Mouse (Mus musculus) stomach, embryonic 14.5 days (tissue): ENCODE results near the gene Lama1. TPM values are rescaled to one million over a fixed set of nuclear protein-coding genes. Genes with fewer than 3 reads are reported as not detected.
"Not testable (repeated sequence)": the region's sequence is repeated elsewhere in the genome, so short reads cannot be mapped to it uniquely, and the experiment has no call there.

Experiments
- ATAC-seq: fragments of 200-750 bp; cut with Nextera tagmentation; 2 replicates; pipeline ENCODE4 v1.8.0; 2017; ENCODE audit warnings: low read depth, moderate TSS enrichment; ENCODE audit not compliant: insufficient number of reproducible peaks, insufficient read depth, low FRiP score
- H3K27ac ChIP-seq: fragments of 300-500 bp; sonication (generic); 2 replicates; pipeline ENCODE4 v1.5.1; 2014; ENCODE audit warnings: mild to moderate bottlenecking, low read length, moderate library complexity, mixed read lengths
- H3K27me3 ChIP-seq: fragments of 300-500 bp; sonication (generic); 2 replicates; pipeline ENCODE4 v1.6.1; 2014; ENCODE audit warnings: low read length, control low read depth, mixed read lengths; ENCODE audit not compliant: control insufficient read depth, insufficient read depth
- H3K36me3 ChIP-seq: fragments of 300-500 bp; sonication (generic); 2 replicates; pipeline ENCODE4 v1.6.1; 2014; ENCODE audit warnings: mild to moderate bottlenecking, control low read depth, low read length, moderate library complexity, mixed read lengths; ENCODE audit not compliant: control insufficient read depth, insufficient read depth
- H3K4me1 ChIP-seq: fragments of 300-500 bp; sonication (generic); 2 replicates; pipeline ENCODE4 v1.6.1; 2014; ENCODE audit warnings: low read length, control low read depth, mixed read lengths; ENCODE audit not compliant: control insufficient read depth, insufficient read depth
- H3K4me2 ChIP-seq: fragments of 300-500 bp; sonication (generic); replicated peaks from 2 replicates; pipeline ENCODE4 v1.6.1; 2014; ENCODE audit warnings: low read depth, low read length, control low read depth
- H3K4me3 ChIP-seq: fragments of 300-500 bp; sonication (generic); 2 replicates; pipeline ENCODE4 v1.5.1; 2014; ENCODE audit warnings: low read depth, low read length, control low read depth
- H3K9ac ChIP-seq: fragments of 300-500 bp; sonication (generic); replicated peaks from 2 replicates; pipeline ENCODE4 v1.6.1; 2014; ENCODE audit warnings: low read depth, mild to moderate bottlenecking, control low read depth, low read length, moderate library complexity, mixed read lengths
- H3K9me3 ChIP-seq: fragments of 300-500 bp; sonication (generic); 2 replicates; pipeline ENCODE4 v1.6.1; 2016; ENCODE audit warnings: low read depth, low read length, control low read depth; ENCODE audit not compliant: control insufficient read depth
- WGBS: fragments of 180-500 bp; shearing (Covaris S2); extraction: QIAGEN DNeasy Blood & Tissue Kit; methylation state at CpG from one replicate; pipeline ENCODE4 v1.1.7; 2014; 5-methylcytosine and 5-hydroxymethylcytosine counted together
- polyA plus RNA-seq: library from polyadenylated mRNA; unstranded; fragments of >200 nt; fragmentation: Nextera tagmentation; extraction: Ambion mirVana; gene quantifications from 2 replicates; pipeline ENCODE4 v1.2.1, GENCODE M21; 2014

The Lama1 gene
- polyA plus RNA-seq, 1 experiment from 2014 or later: 9.7 TPM

GRCm38 (mm10) chr17:67741229-67741628, 44.2 kb downstream of the Lama1 start:
- ATAC-seq, H3K27ac ChIP-seq, H3K9ac ChIP-seq, H3K36me3 ChIP-seq, H3K27me3 ChIP-seq, H3K9me3 ChIP-seq, H3K4me2 ChIP-seq, H3K4me1 ChIP-seq, H3K4me3 ChIP-seq: not testable (repeated sequence)

GRCm38 (mm10) chr17:67764167-67764871, 67.3 kb downstream of the Lama1 start:
- Histone ChIP-seq H3K9me3 (no peaks in the 10 kb centered on the region), H3K4me2 (no peak overlapping the region), H3K36me3 (no peaks in the 10 kb centered on the region; the same call in 1 of the 2 replicates), H3K27ac (no peak overlapping the region), H3K4me1 (no peaks in the 10 kb centered on the region), H3K27me3 (no peaks in the 10 kb centered on the region), H3K9ac (no peak overlapping the region), H3K4me3 (no peak overlapping the region)
- 87% methylated on average over 9 of the region's 9 CpGs for WGBS
- ATAC-seq: no peak

GRCm38 (mm10) chr17:67773608-67774007, 76.5 kb downstream of the Lama1 start:
- no peak for ATAC-seq
- H3K27ac ChIP-seq: no peak overlapping the region
- H3K27me3 ChIP-seq: no peaks in the 10 kb centered on the region
- WGBS: 70% methylated on average over 8 of the region's 8 CpGs
- no peak overlapping the region for H3K4me3 ChIP-seq
- no peak overlapping the region for H3K4me2 ChIP-seq
- H3K9me3 ChIP-seq: no peaks in the 10 kb centered on the region
- H3K9ac ChIP-seq: no peak overlapping the region
- H3K36me3 ChIP-seq: no peaks in the 10 kb centered on the region
- no peaks in the 10 kb centered on the region for H3K4me1 ChIP-seq

GRCm38 (mm10) chr17:67776764-67777163, 79.7 kb downstream of the Lama1 start:
- ATAC-seq: no peak
- H3K9me3 ChIP-seq: no peaks in the 10 kb centered on the region
- no peaks in the 10 kb centered on the region for H3K27me3 ChIP-seq
- WGBS: 65% methylated on average over 9 of the region's 9 CpGs
- H3K27ac ChIP-seq: no peak overlapping the region
- H3K36me3 ChIP-seq: no peaks in the 10 kb centered on the region
- H3K4me1 ChIP-seq: no peaks in the 10 kb centered on the region
- no peak overlapping the region for H3K4me2 ChIP-seq
- H3K9ac ChIP-seq: no peak overlapping the region
- H3K4me3 ChIP-seq: no peak overlapping the region

- Histone ChIP-seq H3K4me1 (no peaks in the 10 kb centered on the region), H3K9ac (no peak overlapping the region), H3K4me3 (no peak overlapping the region), H3K4me2 (no peak overlapping the region), H3K27me3 (no peaks in the 10 kb centered on the region), H3K27ac (no peak overlapping the region), H3K9me3 (no peaks in the 10 kb centered on the region), H3K36me3 (no peaks in the 10 kb centered on the region)
- no peak for ATAC-seq
- WGBS: 60% methylated on average over 4 of the region's 4 CpGs
Measured at GRCm38 (mm10) chr17:67779812-67780211, 82.8 kb downstream of the Lama1 start.

GRCm38 (mm10) chr17:67791091-67791490, 94.0 kb downstream of the Lama1 start:
- Histone ChIP-seq H3K27ac (no peak overlapping the region), H3K4me2 (no peak overlapping the region), H3K9me3 (no peaks in the 10 kb centered on the region), H3K9ac (no peak overlapping the region), H3K4me3 (no peak overlapping the region), H3K4me1 (no peaks in the 10 kb centered on the region), H3K36me3 (no peaks in the 10 kb centered on the region; the same call in 1 of the 2 replicates), H3K27me3 (no peaks in the 10 kb centered on the region)
- WGBS: 93% methylated on average over 10 of the region's 10 CpGs
- ATAC-seq: no peak

GRCm38 (mm10) chr17:67809171-67809570, 112.1 kb downstream of the Lama1 start:
- ATAC-seq: no peak
- Histone ChIP-seq H3K36me3 (no peaks in the 10 kb centered on the region; the same call in 1 of the 2 replicates), H3K27ac (no peak overlapping the region), H3K4me1 (no peaks in the 10 kb centered on the region), H3K4me3 (no peak overlapping the region), H3K9ac (no peak overlapping the region), H3K4me2 (no peak overlapping the region), H3K27me3 (no peaks in the 10 kb centered on the region), H3K9me3 (no peaks in the 10 kb centered on the region)
- 92% methylated on average over 16 of the region's 16 CpGs for WGBS

GRCm38 (mm10) chr17:67813666-67814065, 116.6 kb downstream of the Lama1 start:
- no peaks in the 10 kb centered on the region for H3K4me1 ChIP-seq
- H3K4me3 ChIP-seq: no peak overlapping the region
- H3K27ac ChIP-seq: no peak overlapping the region
- no peak overlapping the region for H3K9ac ChIP-seq
- H3K36me3 ChIP-seq: no peaks in the 10 kb centered on the region; the same call in 1 of the 2 replicates
- ATAC-seq: no peak
- 97% methylated on average over 6 of the region's 6 CpGs for WGBS
- H3K27me3 ChIP-seq: no peaks in the 10 kb centered on the region
- no peaks in the 10 kb centered on the region for H3K9me3 ChIP-seq
- no peak overlapping the region for H3K4me2 ChIP-seq

GRCm38 (mm10) chr17:67815720-67816119, 118.7 kb downstream of the Lama1 start:
- Histone ChIP-seq H3K27me3 (no peaks in the 10 kb centered on the region), H3K9me3 (no peaks in the 10 kb centered on the region), H3K9ac (no peak overlapping the region), H3K4me3 (no peak overlapping the region), H3K36me3 (no peaks in the 10 kb centered on the region), H3K27ac (no peak overlapping the region), H3K4me1 (no peaks in the 10 kb centered on the region), H3K4me2 (no peak overlapping the region)
- 96% methylated on average over 11 of the region's 11 CpGs for WGBS
- no peak for ATAC-seq
